Mouse (Mus musculus) ES-CJ7 (cell line): ENCODE data around the gene Cd5l.
"Not testable (repeated sequence)": the region's sequence is repeated elsewhere in the genome, so short reads cannot be mapped to it uniquely, and the experiment has no call there.

Source experiments
- DNase-seq: peaks from one replicate; pipeline ENCODE4 v3.0.0; 2011; ENCODE audit warnings: low read depth, low spot score

Cd5l gene

GRCm38 (mm10) chr3:87357581-87357980 is at the start of gene Cd5l:
Gene Cd5l, plus strand, starts transcription at chr3:87357881.
- DNase-seq = no peak

GRCm38 (mm10) chr3:87309922-87310321 is 47.8 kb upstream of the Cd5l start:
- no peak for DNase-seq

GRCm38 (mm10) chr3:87322557-87322956 is 35.1 kb upstream of the Cd5l start:
- peak; percentile 63 for DNase-seq

- peak; percentile 22 for DNase-seq
Observed at GRCm38 (mm10) chr3:87323778-87324177, 33.9 kb upstream of the Cd5l start.

GRCm38 (mm10) chr3:87337899-87338298 is 19.8 kb upstream of the Cd5l start:
- DNase-seq = no peak

GRCm38 (mm10) chr3:87350992-87351391 is 6.7 kb upstream of the Cd5l start:
- not testable (repeated sequence) for DNase-seq

GRCm38 (mm10) chr3:87359215-87359614 is 1.5 kb downstream of the Cd5l start:
- no peak for DNase-seq

- DNase-seq = no peak
Observed at GRCm38 (mm10) chr3:87360466-87360865, 2.8 kb downstream of the Cd5l start.

- DNase-seq = no peak
Observed at GRCm38 (mm10) chr3:87365691-87366090, 8.0 kb downstream of the Cd5l start.

GRCm38 (mm10) chr3:87367511-87367910 is 9.8 kb downstream of the Cd5l start:
- DNase-seq = no peak

GRCm38 (mm10) chr3:87369181-87369580 is 11.5 kb downstream of the Cd5l start:
- no peak for DNase-seq

- DNase-seq = peak; percentile 8
Observed at GRCm38 (mm10) chr3:87376195-87377165, 18.8 kb downstream of the Cd5l start, which contains the start of gene Fcrl1. Gene Fcrl1, plus strand, starts transcription at chr3:87376387.

- no peak for DNase-seq
Observed at GRCm38 (mm10) chr3:87377228-87377627, 19.5 kb downstream of the Cd5l start.

GRCm38 (mm10) chr3:87377719-87378118 is 20.0 kb downstream of the Cd5l start:
- DNase-seq = peak; percentile 9

- DNase-seq = not testable (repeated sequence)
Observed at GRCm38 (mm10) chr3:87379641-87380315, 22.1 kb downstream of the Cd5l start.

GRCm38 (mm10) chr3:87381806-87382712 is 24.4 kb downstream of the Cd5l start:
- no peak for DNase-seq

GRCm38 (mm10) chr3:87383308-87383707 is 25.6 kb downstream of the Cd5l start:
- no peak for DNase-seq

GRCm38 (mm10) chr3:87385105-87385504 is 27.4 kb downstream of the Cd5l start:
- DNase-seq = no peak

- DNase-seq = no peak
Observed at GRCm38 (mm10) chr3:87390935-87391334, 33.3 kb downstream of the Cd5l start.

- no peak for DNase-seq
Observed at GRCm38 (mm10) chr3:87398809-87399208, 41.1 kb downstream of the Cd5l start.

- no peak for DNase-seq
Observed at GRCm38 (mm10) chr3:87399906-87400305, 42.2 kb downstream of the Cd5l start.
